Mouse (Mus musculus) stomach, postnatal 0 days (tissue): ENCODE measurements around the gene Tomm40l. TPM values are rescaled to one million over a fixed set of nuclear protein-coding genes. Genes with fewer than 3 reads are reported as not detected.

Source experiments
- ATAC-seq: fragments of 200-750 bp; cut with Nextera tagmentation; 2 replicates; pipeline ENCODE4 v1.8.0; 2017; ENCODE audit not compliant: low FRiP score, low TSS enrichment
- DNase-seq: peaks from one replicate; pipeline ENCODE4 v3.0.0-alpha.2; 2016; ENCODE audit warnings: low spot score
- H3K27ac ChIP-seq: fragments of 300-500 bp; sonication (generic); replicated peaks from 2 replicates; pipeline ENCODE4 v1.5.1; 2014; ENCODE audit warnings: mild to moderate bottlenecking, control low read depth
- H3K27me3 ChIP-seq: fragments of 300-500 bp; sonication (generic); 2 replicates; pipeline ENCODE4 v1.6.1; 2014; ENCODE audit warnings: low read length; ENCODE audit not compliant: control insufficient read depth, insufficient read depth
- H3K36me3 ChIP-seq: fragments of 300-500 bp; sonication (generic); 2 replicates; pipeline ENCODE4 v1.6.1; 2014; ENCODE audit warnings: low read length, mixed read lengths; ENCODE audit not compliant: control insufficient read depth, insufficient read depth
- H3K4me1 ChIP-seq: fragments of 300-500 bp; sonication (generic); replicated peaks from 2 replicates; pipeline ENCODE4 v1.6.1; 2014; ENCODE audit warnings: antibody characterized with exemption; ENCODE audit not compliant: control insufficient read depth, insufficient read depth
- H3K4me2 ChIP-seq: fragments of 300-500 bp; sonication (generic); replicated peaks from 2 replicates; pipeline ENCODE4 v1.6.1; 2014; ENCODE audit warnings: low read depth, mild to moderate bottlenecking, control low read depth, moderate library complexity
- H3K4me3 ChIP-seq: fragments of 300-500 bp; sonication (generic); 2 replicates; pipeline ENCODE4 v1.5.1; 2014; ENCODE audit warnings: low read depth, low read length, control low read depth
- H3K9ac ChIP-seq: fragments of 300-500 bp; sonication (generic); 2 replicates; pipeline ENCODE4 v1.6.1; 2014; ENCODE audit warnings: mild to moderate bottlenecking, low read length, control low read depth, mixed read lengths
- H3K9me3 ChIP-seq: fragments of 300-500 bp; sonication (generic); 2 replicates; pipeline ENCODE4 v1.6.1; 2016; ENCODE audit warnings: low read length; ENCODE audit not compliant: control insufficient read depth
- CTCF ChIP-seq: IDR thresholded peaks from 2 replicates; pipeline ENCODE4 v1.5.1; 2016; ENCODE audit warnings: antibody characterized with exemption, low read depth, mild to moderate bottlenecking, moderate library complexity
- EP300 ChIP-seq: optimal IDR thresholded peaks from 2 replicates; pipeline ENCODE3; 2016; ENCODE audit warnings: antibody characterized with exemption
- WGBS: fragments of 180-500 bp; shearing (Covaris S2); extraction: QIAGEN DNeasy Blood & Tissue Kit; methylation state at CpG from one replicate; pipeline ENCODE4 v1.1.7; 2014; 5-methylcytosine and 5-hydroxymethylcytosine counted together
- polyA plus RNA-seq: library from polyadenylated mRNA; unstranded; fragments of >200 nt; fragmentation: Nextera tagmentation; extraction: Ambion mirVana; gene quantifications from 2 replicates; pipeline ENCODE4 v1.2.1, GENCODE M21; 2015

Gene Tomm40l
- 19.6 and 20.5 TPM in 2 replicates for polyA plus RNA-seq

DNA sequence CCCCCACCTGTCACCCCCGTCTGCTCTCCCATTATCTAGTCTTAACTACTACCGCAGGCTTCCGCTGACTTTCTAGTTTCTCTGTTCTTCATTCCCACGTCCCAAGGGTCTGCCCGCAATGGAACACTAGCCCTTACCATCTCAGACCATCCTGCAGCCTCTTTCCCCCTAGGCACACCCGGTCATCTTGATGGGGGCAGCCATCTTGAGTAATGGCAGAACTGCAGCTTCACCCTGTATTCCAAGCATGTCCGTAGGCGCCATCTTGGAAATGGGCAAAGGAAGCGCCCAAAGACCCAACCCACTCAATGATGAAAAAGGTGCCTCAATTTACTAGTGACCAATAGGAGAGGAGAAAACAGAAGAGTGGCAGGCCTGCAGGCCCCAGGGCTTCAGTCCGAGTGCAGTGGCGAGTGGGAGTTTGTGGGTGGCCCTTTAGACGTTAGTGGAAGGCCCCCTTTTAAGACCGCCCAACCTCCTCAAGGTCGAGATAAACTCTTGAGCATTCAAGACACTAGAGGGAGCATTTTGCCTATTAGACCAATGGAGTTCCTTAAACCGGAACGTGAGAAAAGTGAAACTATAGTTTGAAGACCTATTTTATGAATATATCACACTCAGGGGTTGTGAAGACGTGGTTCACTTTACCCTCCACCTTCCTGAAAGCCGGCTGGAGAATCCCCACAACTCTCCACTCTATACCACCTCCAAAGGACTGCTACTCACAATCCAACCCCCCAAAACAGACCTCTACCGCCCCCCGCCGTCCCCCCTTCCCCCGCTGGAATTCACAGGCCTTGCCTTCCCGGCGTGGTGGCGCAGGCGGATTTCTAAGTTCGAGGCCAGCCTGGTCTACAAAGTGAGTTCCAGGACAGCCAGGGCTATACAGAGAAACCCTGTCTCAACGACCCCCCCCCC lies at the start of gene Tomm40l:
Gene Tomm40l (minus strand): TSS at position 277 of the 918 bp plus-strand sequence.
- 1% methylated on average over 28 of the region's 28 CpGs for WGBS
- Histone ChIP-seq H3K4me1 (peaks cover 4% of the 10 kb centered on the region), H3K9me3 (no peaks in the 10 kb centered on the region), H3K27me3 (no peaks in the 10 kb centered on the region), H3K4me2 (peak within 1 kb of the TSS; percentile 81), H3K4me3 (peak within 1 kb of the TSS; percentile 67), H3K36me3 (peaks cover 7% of the 10 kb centered on the region; the same call in 1 of the 2 replicates), H3K9ac (peak within 1 kb of the TSS; percentile 56), H3K27ac (peak within 1 kb of the TSS; percentile 92)
- peak; percentile 91 for DNase-seq
- TF ChIP-seq EP300: no peak
- TF ChIP-seq CTCF: peak; percentile 86
- peak; percentile 98 for ATAC-seq

- WGBS: 85% methylated on average over 3 of the region's 3 CpGs
- Histone ChIP-seq H3K4me2 (0 out of 2 replicates have a peak overlapping the region, but pooled peaks have one; percentile 12), H3K27ac (no peak overlapping the region), H3K4me3 (no peak overlapping the region), H3K36me3 (peaks cover 18% of the 10 kb centered on the region), H3K9me3 (no peaks in the 10 kb centered on the region), H3K9ac (no peak overlapping the region), H3K4me1 (0 out of 2 replicates have a peak, but pooled peaks cover 2% of the 10 kb centered on the region), H3K27me3 (no peaks in the 10 kb centered on the region)
- TF ChIP-seq EP300: no peak
- ATAC-seq: no peak
- DNase-seq: no peak
These were observed 49.8 kb upstream of the Tomm40l start for GRCm38 (mm10) chr1:171272086-171272485.

- TF ChIP-seq EP300 (no peak), CTCF (no peak)
- 0 out of 2 replicates have a peak, but pooled peaks cover 2% of the 10 kb centered on the region for H3K4me1 ChIP-seq
- no peaks in the 10 kb centered on the region for H3K9me3 ChIP-seq
- 61% methylated on average over 10 of the region's 10 CpGs for WGBS
- H3K27ac ChIP-seq: no peak overlapping the region
- 0 out of 2 replicates have a peak overlapping the region, but pooled peaks have one; percentile 12 for H3K4me2 ChIP-seq
- H3K27me3 ChIP-seq: no peaks in the 10 kb centered on the region
- peaks cover 14% of the 10 kb centered on the region for H3K36me3 ChIP-seq
- no peak overlapping the region for H3K9ac ChIP-seq
- DNase-seq (no peak), ATAC-seq (no peak)
- no peak overlapping the region for H3K4me3 ChIP-seq
These were observed 49.3 kb upstream of the Tomm40l start for GRCm38 (mm10) chr1:171271622-171272021.

- peak overlapping the region; percentile 80 for H3K9ac ChIP-seq
- H3K4me1 ChIP-seq: 0 out of 2 replicates have a peak, but pooled peaks cover 2% of the 10 kb centered on the region
- peaks cover 9% of the 10 kb centered on the region for H3K36me3 ChIP-seq
- no peaks in the 10 kb centered on the region for H3K27me3 ChIP-seq
- H3K27ac ChIP-seq: peak overlapping the region; percentile 89
- H3K9me3 ChIP-seq: no peaks in the 10 kb centered on the region
- no peak for DNase-seq
- WGBS: 27% methylated on average over 9 of the region's 9 CpGs
- no peak for ATAC-seq
- TF ChIP-seq CTCF: no peak
- TF ChIP-seq EP300: no peak
- peak overlapping the region; percentile 80 for H3K4me3 ChIP-seq
- peak overlapping the region; percentile 98 for H3K4me2 ChIP-seq
These were observed 48.9 kb upstream of the Tomm40l start for GRCm38 (mm10) chr1:171271196-171271595.

- ATAC-seq (peak; percentile 88), DNase-seq (peak; percentile 83)
- Histone ChIP-seq H3K9me3 (no peaks in the 10 kb centered on the region), H3K27ac (peak overlapping the region; percentile 89), H3K4me1 (0 out of 2 replicates have a peak, but pooled peaks cover 2% of the 10 kb centered on the region), H3K27me3 (no peaks in the 10 kb centered on the region), H3K9ac (peak overlapping the region; percentile 80), H3K4me2 (peak overlapping the region; percentile 98), H3K36me3 (peaks cover 7% of the 10 kb centered on the region; the same call in 1 of the 2 replicates), H3K4me3 (peak overlapping the region; percentile 80)
- under 1% methylated on average over 18 of the region's 19 CpGs for WGBS
- no peak for TF ChIP-seq CTCF
- TF ChIP-seq EP300: no peak
These were observed 48.2 kb upstream of the Tomm40l start for GRCm38 (mm10) chr1:171270573-171270900.
